Mouse (Mus musculus) small intestine, adult 2 months (tissue): ENCODE data around the gene Nfatc2. TPM values are rescaled to one million over a fixed set of nuclear protein-coding genes. Genes with fewer than 3 reads are reported as not detected.
A peak's percentile ranks its signal among the peaks of the same experiment; 100 is the strongest.

Source experiments
- H3K27ac ChIP-seq: fragments of 200-500 bp; 2 replicates; pipeline ENCODE4 v1.5.1; 2012; ENCODE audit warnings: low read depth, low read length, control low read depth, inconsistent platforms; ENCODE audit not compliant: insufficient read depth
- H3K27me3 ChIP-seq: fragments of 200-500 bp; 2 replicates; pipeline ENCODE4 v1.6.1; 2012; ENCODE audit warnings: mild to moderate bottlenecking, moderate library complexity, low read length, inconsistent platforms; ENCODE audit not compliant: control insufficient read depth, insufficient read depth
- H3K36me3 ChIP-seq: fragments of 200-500 bp; 2 replicates; pipeline ENCODE4 v1.6.1; 2012; ENCODE audit warnings: mild to moderate bottlenecking, low read length, control low read depth, inconsistent platforms; ENCODE audit not compliant: control insufficient read depth, insufficient read depth
- H3K4me1 ChIP-seq: fragments of 200-500 bp; 2 replicates; pipeline ENCODE4 v1.6.1; 2012; ENCODE audit warnings: low read length, inconsistent platforms, mixed read lengths; ENCODE audit not compliant: control insufficient read depth, insufficient read depth, insufficient read length
- H3K4me3 ChIP-seq: fragments of 200-500 bp; 2 replicates; pipeline ENCODE4 v1.5.1; 2012; ENCODE audit warnings: low read depth, mild to moderate bottlenecking, control low read depth, inconsistent platforms, low read length, moderate library complexity
- CTCF ChIP-seq: fragments of 200-500 bp; IDR thresholded peaks from 2 replicates; pipeline ENCODE4 v1.5.1; 2012; ENCODE audit warnings: low read depth, mild to moderate bottlenecking, control low read depth, inconsistent platforms, low read length, moderate library complexity, mixed read lengths; ENCODE audit not compliant: insufficient replicate concordance, insufficient read length; ENCODE audit errors: extremely low read depth
- POLR2A ChIP-seq: fragments of 200-500 bp; IDR thresholded peaks from 2 replicates; pipeline ENCODE4 v1.6.1; 2012; ENCODE audit warnings: low read depth, mild to moderate bottlenecking, control low read depth, inconsistent platforms, low read length, moderate library complexity
- WGBS: fragments of 180-500 bp; shearing (Covaris S2); methylation state at CpG from one replicate; pipeline ENCODE4 v1.1.7; 2018; 5-methylcytosine and 5-hydroxymethylcytosine counted together
- polyA plus RNA-seq: library from polyadenylated mRNA; depleted of rRNA; stranded (reverse); fragments of >200 nt; gene quantifications from 2 replicates; pipeline ENCODE4 v1.2.3, GENCODE M21; 2012; rRNA removed

The Nfatc2 gene
- polyA plus RNA-seq: 3.9 and 4.3 TPM in 2 replicates

DNA sequence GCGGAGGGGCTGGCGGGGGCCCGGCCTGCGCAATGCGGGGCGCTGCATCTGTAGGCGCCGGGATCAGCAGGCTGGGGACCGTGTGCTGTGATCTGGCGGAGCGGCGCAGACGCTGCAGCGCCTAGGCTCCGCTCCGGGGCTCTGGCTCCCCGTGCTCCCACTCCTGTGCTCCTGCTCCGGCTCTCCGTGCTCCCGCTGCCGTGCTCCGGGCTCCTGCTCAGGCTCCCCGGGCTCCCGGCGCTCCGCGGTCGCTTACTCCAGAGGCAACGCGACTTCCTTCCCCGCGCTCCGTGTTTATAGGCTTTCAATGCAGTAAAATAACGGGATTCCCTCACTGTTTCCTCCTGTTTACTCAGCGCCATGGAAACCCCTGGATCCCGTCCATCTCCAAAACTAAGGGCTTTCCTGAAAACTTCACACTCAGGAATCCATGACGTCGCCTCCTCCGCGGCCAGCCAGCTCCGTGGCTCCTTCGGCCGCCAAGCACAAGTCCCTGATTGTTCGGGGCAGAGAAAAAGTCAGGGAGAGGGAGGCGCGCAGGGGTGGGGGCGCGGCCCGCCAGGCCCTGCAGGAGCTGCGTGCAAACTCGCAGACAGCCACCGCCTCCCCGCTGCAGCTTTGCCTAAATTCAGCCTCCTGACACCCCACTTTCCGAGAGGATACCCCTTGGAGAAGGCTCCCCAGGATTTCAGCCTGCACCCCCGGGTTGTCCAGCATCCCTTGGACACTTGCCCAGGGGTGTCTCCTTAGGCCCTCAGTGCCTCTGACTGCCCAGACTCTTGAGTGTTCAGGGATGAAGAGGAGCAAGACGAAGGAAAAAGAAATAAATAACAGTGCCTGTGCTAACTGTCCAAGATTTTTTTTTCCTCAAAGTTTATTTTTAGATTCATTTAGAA, at the start of gene Nfatc2:
Nfatc2 (minus strand) TSS at position 167 of the 896 bp plus-strand sequence.
- Histone ChIP-seq H3K36me3 (no peaks in the 10 kb centered on the region), H3K27ac (no peak within 1 kb of the TSS), H3K4me3 (peak within 1 kb of the TSS; percentile 51)

DNA sequence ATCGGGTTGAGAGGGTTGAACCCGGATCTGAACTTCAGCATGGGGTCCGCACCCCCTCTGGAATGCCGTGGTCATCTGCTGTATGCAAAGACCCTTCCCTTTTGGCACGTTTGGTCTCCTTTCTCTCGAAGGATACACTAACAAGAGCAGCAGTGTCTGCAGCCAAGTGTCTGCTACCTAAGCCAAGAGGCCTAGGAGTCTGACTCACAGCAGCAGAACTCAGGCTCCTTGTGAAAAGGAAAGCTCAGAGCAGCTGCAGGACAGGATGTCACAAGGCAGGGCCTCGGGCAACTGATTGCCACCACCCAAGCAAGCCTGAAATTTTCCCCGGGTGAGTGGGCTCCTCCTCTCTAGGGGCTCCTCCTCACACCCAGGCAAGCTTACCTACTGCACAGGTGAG, 46.7 kb upstream of the Nfatc2 start:
- WGBS: 82% methylated on average over 8 of the region's 8 CpGs
- H3K27ac ChIP-seq: no peak overlapping the region
- H3K4me1 ChIP-seq: no peaks in the 10 kb centered on the region
- TF ChIP-seq CTCF (no peak), POLR2A (no peak)
- peaks cover 50% of the 10 kb centered on the region for H3K36me3 ChIP-seq
- H3K4me3 ChIP-seq: no peak overlapping the region
- no peaks in the 10 kb centered on the region for H3K27me3 ChIP-seq

More for the DNA sequence above, at the start of gene Nfatc2:
- TF ChIP-seq CTCF (no peak), POLR2A (no peak)
- 3% methylated on average over 56 of the region's 56 CpGs for WGBS
- Histone ChIP-seq H3K4me1 (peaks cover 4% of the 10 kb centered on the region; the same call in 1 of the 2 replicates), H3K27me3 (peaks cover 21% of the 10 kb centered on the region)

DNA sequence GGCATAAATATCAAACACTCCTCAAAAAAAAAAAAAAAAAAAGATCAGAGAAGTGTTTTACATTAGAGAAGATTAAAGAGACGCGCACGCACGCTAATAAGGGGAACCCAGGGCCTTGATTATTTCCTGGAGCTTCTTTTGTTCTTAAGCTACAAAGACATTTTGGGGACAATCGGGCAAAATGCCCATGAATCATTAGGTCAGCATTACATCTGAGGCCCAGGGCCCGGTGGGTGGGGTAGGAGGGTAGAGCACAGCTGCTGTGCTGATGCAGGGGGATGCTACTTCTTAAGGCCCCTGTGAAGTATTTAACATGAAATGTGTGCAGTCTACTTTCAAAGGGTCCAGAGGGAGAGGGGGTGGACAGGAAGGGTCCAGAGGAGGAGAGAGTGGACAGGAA, 43.4 kb upstream of the Nfatc2 start:
- TF ChIP-seq POLR2A (no peak), CTCF (no peak)
- WGBS: 85% methylated on average over 6 of the region's 6 CpGs
- no peaks in the 10 kb centered on the region for H3K27me3 ChIP-seq

DNA sequence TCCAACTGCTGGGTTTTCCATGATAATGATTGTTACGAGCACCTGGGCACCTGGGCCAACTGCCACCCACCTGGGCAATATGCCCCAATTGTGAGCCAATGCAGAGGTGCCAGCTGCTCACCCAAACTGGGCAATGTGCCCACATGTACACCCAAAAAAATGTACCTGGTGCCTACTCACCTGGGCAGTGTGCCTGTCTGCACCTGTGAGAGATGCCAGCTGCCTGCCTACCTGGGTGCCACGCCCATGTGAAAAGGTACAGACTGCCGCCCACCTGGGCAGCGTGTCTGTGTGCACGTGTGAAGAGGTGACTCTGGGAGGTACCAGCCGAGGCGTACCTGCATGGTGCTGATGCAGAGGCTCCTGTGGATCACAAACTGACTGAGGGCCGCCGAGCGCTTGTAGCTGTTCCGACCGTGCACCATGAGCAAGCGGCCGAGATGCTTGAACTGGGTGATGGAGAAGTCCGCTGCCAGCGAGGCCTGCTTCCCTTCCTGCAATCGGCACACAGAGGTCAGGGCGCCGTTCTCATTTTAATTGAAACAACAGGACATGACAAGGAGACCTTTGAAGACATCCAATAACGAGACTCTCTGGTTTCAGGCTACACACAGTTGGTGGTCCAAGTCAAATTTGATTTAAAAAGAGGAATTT, 42.2 kb upstream of the Nfatc2 start:
- Histone ChIP-seq H3K36me3 (peaks cover 61% of the 10 kb centered on the region), H3K27ac (no peak overlapping the region), H3K4me1 (no peaks in the 10 kb centered on the region), H3K27me3 (no peaks in the 10 kb centered on the region), H3K4me3 (no peak overlapping the region)
- 56% methylated on average over 20 of the region's 20 CpGs for WGBS
- TF ChIP-seq POLR2A: no peak
- TF ChIP-seq CTCF: no peak

More for the DNA sequence above, 43.4 kb upstream of the Nfatc2 start:
- Histone ChIP-seq H3K36me3 (peaks cover 64% of the 10 kb centered on the region), H3K4me3 (no peak overlapping the region), H3K27ac (no peak overlapping the region), H3K4me1 (no peaks in the 10 kb centered on the region)

DNA sequence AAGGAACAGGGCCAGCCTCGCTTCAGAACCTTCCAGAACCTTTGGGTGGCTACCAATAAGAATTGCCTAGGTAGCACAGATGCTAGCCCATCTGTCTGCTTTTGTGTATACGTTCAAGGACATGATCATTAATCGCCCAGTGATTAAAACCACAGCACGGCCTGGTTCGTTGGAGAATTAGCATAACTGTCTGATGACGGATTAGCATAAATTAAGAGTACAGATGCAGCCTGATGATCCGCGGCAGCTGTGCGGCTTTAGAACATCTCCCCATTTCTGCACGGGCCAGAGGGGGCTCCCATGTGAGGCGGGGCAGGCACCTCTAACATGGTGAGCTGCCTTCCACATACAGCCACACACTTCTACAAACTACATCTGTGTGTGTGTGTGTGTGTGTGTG, 40.7 kb upstream of the Nfatc2 start:
- WGBS: 85% methylated on average over 11 of the region's 11 CpGs
- H3K36me3 ChIP-seq: peaks cover 52% of the 10 kb centered on the region
- no peak overlapping the region for H3K4me3 ChIP-seq
- H3K27ac ChIP-seq: no peak overlapping the region
- H3K27me3 ChIP-seq: no peaks in the 10 kb centered on the region
- no peak for TF ChIP-seq CTCF
- H3K4me1 ChIP-seq: no peaks in the 10 kb centered on the region

DNA sequence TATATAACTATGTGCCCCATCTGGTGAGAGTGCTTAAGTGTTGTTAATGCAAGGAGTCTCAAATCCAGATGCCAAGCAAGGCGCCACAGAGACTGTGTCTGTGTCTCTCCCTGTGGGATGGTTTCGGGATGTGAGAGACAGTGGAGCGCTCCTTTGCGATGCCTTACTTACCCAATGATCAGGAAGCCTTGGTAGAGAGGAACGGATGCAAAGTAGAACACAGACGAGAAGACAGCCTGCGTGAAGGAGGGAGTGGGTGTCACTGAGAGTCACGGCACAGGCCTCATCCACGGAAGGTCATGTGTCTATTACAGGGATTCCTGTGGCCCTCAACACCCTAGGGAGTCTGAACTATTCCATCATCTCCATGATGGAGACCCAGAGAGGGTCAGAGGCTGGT, 39.0 kb upstream of the Nfatc2 start:
- Histone ChIP-seq H3K4me1 (no peaks in the 10 kb centered on the region), H3K27ac (no peak overlapping the region), H3K27me3 (no peaks in the 10 kb centered on the region), H3K4me3 (no peak overlapping the region), H3K36me3 (peaks cover 52% of the 10 kb centered on the region)
- TF ChIP-seq POLR2A (no peak), CTCF (no peak)
- 94% methylated on average over 9 of the region's 9 CpGs for WGBS

DNA sequence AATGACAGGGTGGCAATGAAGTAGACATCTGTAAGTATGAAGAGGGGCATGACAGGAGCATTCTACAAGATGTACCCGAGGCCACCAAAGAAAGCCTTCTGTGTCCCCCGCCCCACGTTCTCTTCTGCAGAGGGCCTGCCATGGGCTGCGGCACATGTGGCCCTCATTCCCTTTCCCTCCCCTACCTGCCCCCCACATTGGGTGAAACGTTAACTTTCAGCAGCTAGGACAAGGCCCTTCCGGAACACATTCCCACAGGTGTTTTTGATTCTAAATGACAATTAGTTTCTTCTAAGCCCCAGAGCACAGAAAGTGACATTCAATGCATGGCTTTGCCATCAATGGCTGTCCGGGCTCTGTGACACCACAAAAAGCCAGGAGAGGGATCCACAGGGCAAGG, 33.4 kb upstream of the Nfatc2 start:
- no peak for TF ChIP-seq CTCF
- no peak overlapping the region for H3K4me3 ChIP-seq
- H3K27me3 ChIP-seq: no peaks in the 10 kb centered on the region
- 92% methylated on average over 7 of the region's 7 CpGs for WGBS
- H3K27ac ChIP-seq: no peak overlapping the region
- H3K36me3 ChIP-seq: peaks cover 29% of the 10 kb centered on the region
- no peaks in the 10 kb centered on the region for H3K4me1 ChIP-seq
